Mouse (Mus musculus) midbrain, embryonic 12.5 days (tissue): Measurements from ENCODE around the gene Sema4g. TPM values are rescaled to one million over a fixed set of nuclear protein-coding genes. Genes with fewer than 3 reads are reported as not detected.

Source experiments
- ATAC-seq: fragments of 200-750 bp; cut with Nextera tagmentation; 2 replicates; pipeline ENCODE4 v1.8.0; 2017; ENCODE audit warnings: low read depth, moderate TSS enrichment, moderate library complexity; ENCODE audit not compliant: low FRiP score
- H3K27ac ChIP-seq: fragments of 300-500 bp; sonication (generic); replicated peaks from 2 replicates; pipeline ENCODE4 v1.5.1; 2016; ENCODE audit warnings: mild to moderate bottlenecking
- H3K27me3 ChIP-seq: fragments of 300-500 bp; sonication (generic); 2 replicates; pipeline ENCODE4 v1.6.1; 2016; ENCODE audit warnings: mild to moderate bottlenecking
- H3K36me3 ChIP-seq: fragments of 300-500 bp; sonication (generic); 2 replicates; pipeline ENCODE4 v1.6.1; 2016
- H3K4me1 ChIP-seq: fragments of 300-500 bp; sonication (generic); 2 replicates; pipeline ENCODE4 v1.6.1; 2016
- H3K4me2 ChIP-seq: fragments of 300-500 bp; sonication (generic); replicated peaks from 2 replicates; pipeline ENCODE4 v1.6.1; 2016; ENCODE audit warnings: mild to moderate bottlenecking, moderate library complexity
- H3K4me3 ChIP-seq: fragments of 300-500 bp; sonication (generic); 2 replicates; pipeline ENCODE4 v1.5.1; 2016; ENCODE audit warnings: mild to moderate bottlenecking
- H3K9ac ChIP-seq: fragments of 300-500 bp; sonication (generic); replicated peaks from 2 replicates; pipeline ENCODE4 v1.6.1; 2016; ENCODE audit warnings: mild to moderate bottlenecking, moderate library complexity
- H3K9me3 ChIP-seq: fragments of 300-500 bp; sonication (generic); 2 replicates; pipeline ENCODE4 v1.6.1; 2016; ENCODE audit warnings: mild to moderate bottlenecking
- WGBS: fragments of 180-500 bp; shearing (Covaris S2); methylation state at CpG from one replicate; pipeline ENCODE4 v1.1.7; 2016; 5-methylcytosine and 5-hydroxymethylcytosine counted together
- polyA plus RNA-seq: library from polyadenylated mRNA; unstranded; fragments of >200 nt; fragmentation: Nextera tagmentation; extraction: Ambion mirVana; gene quantifications from 2 replicates; pipeline ENCODE4 v1.2.1, GENCODE M21; 2016

The Sema4g gene
- 8.8 TPM in 2 replicates for polyA plus RNA-seq

DNA sequence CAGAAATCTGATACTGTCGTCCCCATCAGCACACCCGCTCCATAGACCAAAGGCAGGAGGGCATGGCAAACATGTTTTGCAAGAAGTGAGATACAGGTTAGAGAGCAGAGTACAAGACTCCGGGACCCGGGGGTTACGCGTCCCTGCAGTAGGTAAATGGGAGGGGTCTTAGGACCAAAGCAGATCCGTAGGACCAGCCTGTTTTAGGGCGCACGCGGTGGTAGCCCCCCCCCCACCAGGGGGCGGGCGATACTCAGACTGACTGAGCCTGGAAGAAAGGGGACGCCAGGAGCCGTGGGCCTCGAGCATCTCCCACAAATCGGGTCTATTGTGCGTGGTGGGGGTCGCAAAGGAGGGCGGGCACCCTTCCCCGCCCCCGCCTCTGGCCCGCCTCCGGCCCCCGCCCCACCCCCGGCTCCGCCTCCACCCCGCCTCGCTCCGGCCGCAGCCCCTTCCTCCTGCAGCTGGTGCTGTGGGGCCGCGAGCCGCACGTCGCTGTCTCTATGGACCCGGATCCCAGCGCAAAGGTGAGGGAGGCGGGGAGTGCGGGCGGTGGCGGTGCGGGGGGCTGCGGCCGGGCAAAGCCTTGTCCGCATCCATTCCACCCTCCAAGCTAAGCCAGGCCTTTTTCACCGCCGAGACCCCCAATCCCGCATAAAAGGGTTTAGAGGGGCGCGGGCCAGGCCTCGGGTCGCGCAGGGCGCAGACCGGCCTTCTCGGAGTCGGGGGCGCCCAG, at the start of gene Sema4g:
Sema4g (plus strand) TSS at position 271 of the 736 bp plus-strand sequence.
- ATAC-seq, result peak; percentile 85
- H3K4me1 ChIP-seq, result peaks cover 31% of the 10 kb centered on the region
- peak within 1 kb of the TSS; percentile 81 for H3K9ac ChIP-seq
- H3K4me2 ChIP-seq, result peak within 1 kb of the TSS; percentile 83
- H3K27ac ChIP-seq, result peak within 1 kb of the TSS; percentile 66
- peaks cover 23% of the 10 kb centered on the region; the same call in 1 of the 2 replicates for H3K27me3 ChIP-seq
- WGBS, result under 1% methylated on average over 52 of the region's 58 CpGs
- H3K36me3 ChIP-seq, result peaks cover 12% of the 10 kb centered on the region
- no peaks in the 10 kb centered on the region for H3K9me3 ChIP-seq
- H3K4me3 ChIP-seq, result peak within 1 kb of the TSS; percentile 70

DNA sequence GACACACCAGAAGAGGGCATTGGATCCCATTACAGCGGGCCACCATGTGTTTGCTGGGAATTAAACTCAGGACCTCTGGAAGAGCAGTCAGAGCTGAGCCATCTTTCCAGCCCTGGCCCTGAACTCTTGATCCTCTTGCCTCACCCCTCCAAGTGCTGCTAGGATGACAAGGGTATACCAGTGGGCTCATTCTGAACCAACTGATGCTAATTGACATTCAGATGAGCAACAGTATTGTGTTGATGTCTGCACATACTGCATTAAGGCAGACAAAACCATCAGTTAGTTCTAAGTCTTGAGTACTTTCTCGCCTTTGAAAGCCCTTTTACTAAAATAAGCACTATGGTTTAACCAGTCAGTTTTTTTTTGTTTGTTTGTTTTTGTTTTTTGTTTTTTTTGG, 29.3 kb upstream of the Sema4g start:
- ATAC-seq, result no peak
- Histone ChIP-seq H3K4me1 (no peaks in the 10 kb centered on the region), H3K27ac (no peak overlapping the region), H3K4me2 (no peak overlapping the region), H3K4me3 (no peak overlapping the region), H3K36me3 (peaks cover 74% of the 10 kb centered on the region), H3K27me3 (no peaks in the 10 kb centered on the region), H3K9me3 (no peaks in the 10 kb centered on the region), H3K9ac (no peak overlapping the region)
- WGBS, result 97% methylated on average over 2 of the region's 2 CpGs

DNA sequence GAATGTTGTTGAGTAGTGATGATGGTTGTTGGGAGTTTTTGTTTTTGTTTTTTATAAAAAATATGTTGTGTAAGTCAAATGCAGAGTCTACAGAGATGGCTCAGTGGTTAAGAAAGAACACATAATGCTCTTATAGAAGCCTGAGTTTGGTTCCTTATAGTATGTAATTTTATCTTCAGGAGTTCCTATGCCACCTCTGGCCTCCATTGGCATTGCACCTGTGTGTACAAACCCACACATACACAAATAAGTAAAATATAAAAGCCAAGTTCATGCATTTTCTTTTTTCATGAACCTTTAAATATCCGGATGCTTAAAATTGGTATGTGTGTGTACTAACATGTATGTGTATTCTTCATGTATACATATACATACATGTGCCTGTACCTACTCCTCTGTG, 22.9 kb upstream of the Sema4g start:
- Histone ChIP-seq H3K9ac (no peak overlapping the region), H3K27me3 (no peaks in the 10 kb centered on the region), H3K4me1 (no peaks in the 10 kb centered on the region), H3K4me3 (no peak overlapping the region), H3K27ac (no peak overlapping the region), H3K9me3 (no peaks in the 10 kb centered on the region), H3K4me2 (no peak overlapping the region), H3K36me3 (peaks cover 76% of the 10 kb centered on the region)
- WGBS, result 91% methylated on average over 1 of the region's 1 CpGs
- no peak for ATAC-seq

DNA sequence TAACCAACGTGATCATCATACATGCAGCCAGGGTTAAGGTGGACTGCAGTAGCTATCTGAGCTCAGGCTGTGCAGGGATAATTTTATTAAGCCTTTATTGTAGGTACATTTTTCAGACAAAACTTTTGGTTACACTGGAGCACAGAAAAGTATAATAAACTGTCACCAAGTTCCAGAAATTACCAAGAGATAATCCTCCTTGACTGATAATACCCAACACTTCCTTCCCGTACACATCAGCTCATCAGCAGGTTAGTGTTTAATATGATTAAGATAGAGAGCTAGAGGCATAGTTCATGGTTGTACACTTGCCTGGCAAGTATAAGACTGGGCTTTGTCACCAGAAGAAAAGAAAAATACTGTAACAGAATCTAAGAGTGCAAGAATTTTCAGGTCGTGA, 20.6 kb upstream of the Sema4g start:
- Histone ChIP-seq H3K27me3 (no peaks in the 10 kb centered on the region), H3K4me2 (no peak overlapping the region), H3K4me3 (no peak overlapping the region), H3K27ac (no peak overlapping the region), H3K9ac (no peak overlapping the region), H3K4me1 (no peaks in the 10 kb centered on the region), H3K9me3 (no peaks in the 10 kb centered on the region), H3K36me3 (peaks cover 79% of the 10 kb centered on the region)
- ATAC-seq, result no peak
- 95% methylated on average over 3 of the region's 3 CpGs for WGBS

DNA sequence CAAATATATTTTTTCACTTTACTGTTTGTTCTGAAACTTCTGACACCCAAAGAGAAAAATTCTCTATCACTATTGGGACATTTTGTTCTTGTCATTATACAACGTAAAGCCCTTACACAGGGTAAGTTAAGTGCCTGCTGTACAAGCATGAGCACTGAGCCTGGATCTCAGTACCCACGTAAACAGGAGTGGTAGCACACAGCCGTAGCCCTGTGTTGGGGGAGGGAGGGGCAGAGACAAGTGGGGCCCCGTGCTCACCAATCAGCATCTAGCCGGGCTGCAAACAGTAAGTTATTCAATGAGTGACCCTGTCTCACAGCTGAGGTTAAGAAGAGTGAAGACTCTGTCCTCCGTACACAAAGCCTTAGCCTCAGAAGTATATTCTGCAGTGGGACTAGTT, 12.3 kb upstream of the Sema4g start:
- H3K9ac ChIP-seq, result no peak overlapping the region
- no peak for ATAC-seq
- no peak overlapping the region for H3K4me2 ChIP-seq
- H3K4me3 ChIP-seq, result no peak overlapping the region
- no peaks in the 10 kb centered on the region for H3K9me3 ChIP-seq
- H3K27me3 ChIP-seq, result no peaks in the 10 kb centered on the region
- H3K36me3 ChIP-seq, result peaks cover 91% of the 10 kb centered on the region
- no peaks in the 10 kb centered on the region for H3K4me1 ChIP-seq
- H3K27ac ChIP-seq, result no peak overlapping the region
- 86% methylated on average over 6 of the region's 6 CpGs for WGBS

DNA sequence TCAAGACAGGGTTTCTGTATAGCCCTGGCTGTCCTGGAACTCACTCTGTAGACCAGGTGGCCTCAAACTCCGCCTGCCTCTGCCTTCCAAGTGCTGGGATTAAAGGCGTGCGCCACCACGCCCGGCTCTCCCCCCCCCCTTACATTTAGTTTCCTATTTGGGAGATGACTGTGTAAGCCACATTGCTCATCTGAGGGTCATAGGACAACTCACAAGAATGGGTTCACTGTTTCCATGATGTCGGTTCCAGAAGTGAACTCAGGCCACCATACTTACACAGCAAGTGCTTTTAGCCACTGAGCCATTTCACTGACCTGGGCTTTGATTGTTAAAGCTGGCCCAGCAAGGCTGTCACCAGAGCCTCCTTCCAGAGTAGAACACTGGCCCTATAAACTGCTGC, 11.8 kb upstream of the Sema4g start:
- WGBS, result 93% methylated on average over 6 of the region's 6 CpGs
- ATAC-seq, result no peak
- Histone ChIP-seq H3K4me3 (no peak overlapping the region), H3K27ac (no peak overlapping the region), H3K36me3 (peaks cover 94% of the 10 kb centered on the region), H3K4me1 (no peaks in the 10 kb centered on the region), H3K9me3 (no peaks in the 10 kb centered on the region), H3K9ac (no peak overlapping the region), H3K27me3 (no peaks in the 10 kb centered on the region), H3K4me2 (no peak overlapping the region)

DNA sequence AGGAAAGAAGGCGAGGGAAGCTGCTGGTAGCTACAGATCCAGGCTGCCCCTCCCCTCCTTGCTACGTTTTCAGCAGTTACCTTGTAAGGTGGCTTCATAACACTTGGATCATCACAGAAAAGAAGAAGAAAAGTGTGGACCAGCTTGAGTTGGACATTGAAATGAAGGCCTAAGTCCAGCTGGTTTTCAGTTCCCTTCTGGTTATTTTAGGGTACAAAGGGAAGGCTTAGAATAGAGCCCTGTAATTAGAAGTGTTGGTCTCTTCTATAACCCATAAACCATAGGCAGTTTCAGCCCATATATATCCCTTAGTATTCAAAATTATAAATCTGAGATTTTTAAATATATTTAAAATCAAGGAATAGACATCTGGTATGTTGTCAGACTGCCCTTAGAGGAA, 8.1 kb upstream of the Sema4g start:
- Histone ChIP-seq H3K9me3 (no peaks in the 10 kb centered on the region), H3K9ac (no peak overlapping the region), H3K36me3 (peaks cover 63% of the 10 kb centered on the region), H3K4me1 (no peaks in the 10 kb centered on the region), H3K4me3 (no peak overlapping the region), H3K27me3 (0 out of 2 replicates have a peak, but pooled peaks cover 2% of the 10 kb centered on the region), H3K27ac (no peak overlapping the region), H3K4me2 (no peak overlapping the region)
- WGBS, result 90% methylated on average over 2 of the region's 2 CpGs
- ATAC-seq, result no peak

DNA sequence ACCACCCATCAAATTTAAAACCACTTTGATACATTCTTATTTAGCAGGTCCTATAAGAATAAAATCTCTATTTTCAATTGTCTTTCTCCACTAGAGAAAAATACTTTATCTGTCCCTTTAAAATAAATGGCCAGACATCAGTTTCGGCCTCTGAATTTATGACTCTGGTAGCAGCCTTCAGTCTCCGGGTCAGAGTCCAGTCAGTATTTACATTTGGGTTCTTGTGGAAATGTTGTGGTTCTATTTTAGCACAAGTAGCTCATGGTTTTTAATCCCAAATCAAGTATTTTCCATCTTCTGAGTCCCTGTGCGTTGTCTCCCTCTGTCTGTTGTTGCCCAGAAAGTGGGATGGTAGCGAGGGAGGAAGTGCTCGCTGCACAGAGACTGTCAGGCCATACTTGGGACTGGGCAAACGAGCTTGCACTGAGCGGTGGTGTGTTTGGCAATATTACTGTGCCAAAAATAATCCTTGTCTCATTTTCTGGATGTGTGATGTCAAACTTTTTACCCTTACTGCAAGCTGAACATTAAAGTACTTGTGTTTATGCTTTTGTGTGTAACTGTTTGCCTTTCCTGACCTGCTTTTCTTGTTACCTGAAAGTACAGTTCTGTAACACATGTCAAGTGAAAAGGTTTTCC, 6.3 kb upstream of the Sema4g start:
- Histone ChIP-seq H3K36me3 (peaks cover 45% of the 10 kb centered on the region), H3K4me3 (no peak overlapping the region)
- no peak for ATAC-seq

DNA sequence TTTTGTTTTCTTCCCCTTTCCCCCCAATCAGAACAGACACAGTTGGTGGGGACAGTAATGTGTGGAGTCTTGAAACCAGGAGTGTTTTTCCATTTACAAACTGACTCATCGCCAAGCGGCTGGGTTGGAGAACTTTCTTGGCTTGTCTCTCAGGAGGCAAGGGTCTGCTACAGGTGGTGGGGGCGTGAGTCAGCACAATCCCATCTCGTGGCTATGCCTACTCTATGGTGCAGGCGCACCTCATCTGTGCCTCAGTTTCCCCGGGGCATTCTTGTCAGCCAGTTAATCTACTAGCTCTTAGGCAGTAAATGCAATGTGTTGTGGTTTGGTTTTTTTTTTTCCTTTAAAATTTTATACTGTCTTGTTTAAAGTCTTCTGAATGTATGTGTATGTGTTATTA, 5.5 kb upstream of the Sema4g start:
- 93% methylated on average over 6 of the region's 6 CpGs for WGBS
- no peak overlapping the region for H3K4me3 ChIP-seq
- H3K4me1 ChIP-seq, result peaks cover 3% of the 10 kb centered on the region; the same call in 1 of the 2 replicates
- H3K36me3 ChIP-seq, result peaks cover 37% of the 10 kb centered on the region
- H3K27ac ChIP-seq, result no peak overlapping the region
- no peak overlapping the region for H3K4me2 ChIP-seq
- no peaks in the 10 kb centered on the region for H3K9me3 ChIP-seq
- peaks cover 19% of the 10 kb centered on the region; the same call in 1 of the 2 replicates for H3K27me3 ChIP-seq
- ATAC-seq, result no peak
- no peak overlapping the region for H3K9ac ChIP-seq

More for the DNA sequence above, 6.3 kb upstream of the Sema4g start:
- Histone ChIP-seq H3K27ac (no peak overlapping the region), H3K27me3 (peaks cover 16% of the 10 kb centered on the region; the same call in 1 of the 2 replicates), H3K9me3 (no peaks in the 10 kb centered on the region), H3K4me1 (no peaks in the 10 kb centered on the region), H3K9ac (no peak overlapping the region), H3K4me2 (no peak overlapping the region)
- WGBS, result 86% methylated on average over 7 of the region's 7 CpGs

DNA sequence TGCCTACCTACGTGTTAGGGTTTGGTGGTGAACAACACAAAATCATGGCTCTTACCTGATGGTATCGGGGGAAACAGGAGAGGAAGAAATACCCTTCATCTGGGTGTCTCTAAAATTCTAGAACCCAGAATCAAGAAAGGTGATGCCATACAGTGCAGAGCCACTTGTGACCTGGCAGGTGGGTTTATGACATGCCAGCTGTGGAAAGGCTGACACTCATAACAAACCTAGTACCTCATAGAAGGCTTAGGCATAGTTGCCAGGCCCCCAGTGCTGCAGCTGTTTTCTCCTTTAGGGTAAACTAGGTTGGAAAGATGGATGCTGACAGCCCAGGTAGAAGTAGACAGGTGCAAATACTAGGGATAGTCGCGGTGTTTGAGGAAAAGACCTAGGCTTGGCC, 4.5 kb upstream of the Sema4g start:
- Histone ChIP-seq H3K4me1 (peaks cover 7% of the 10 kb centered on the region; the same call in 1 of the 2 replicates), H3K9me3 (no peaks in the 10 kb centered on the region), H3K4me2 (no peak overlapping the region), H3K9ac (no peak overlapping the region), H3K36me3 (peaks cover 27% of the 10 kb centered on the region), H3K27ac (no peak overlapping the region), H3K4me3 (no peak overlapping the region), H3K27me3 (peaks cover 19% of the 10 kb centered on the region; the same call in 1 of the 2 replicates)
- 95% methylated on average over 4 of the region's 4 CpGs for WGBS
- no peak for ATAC-seq

DNA sequence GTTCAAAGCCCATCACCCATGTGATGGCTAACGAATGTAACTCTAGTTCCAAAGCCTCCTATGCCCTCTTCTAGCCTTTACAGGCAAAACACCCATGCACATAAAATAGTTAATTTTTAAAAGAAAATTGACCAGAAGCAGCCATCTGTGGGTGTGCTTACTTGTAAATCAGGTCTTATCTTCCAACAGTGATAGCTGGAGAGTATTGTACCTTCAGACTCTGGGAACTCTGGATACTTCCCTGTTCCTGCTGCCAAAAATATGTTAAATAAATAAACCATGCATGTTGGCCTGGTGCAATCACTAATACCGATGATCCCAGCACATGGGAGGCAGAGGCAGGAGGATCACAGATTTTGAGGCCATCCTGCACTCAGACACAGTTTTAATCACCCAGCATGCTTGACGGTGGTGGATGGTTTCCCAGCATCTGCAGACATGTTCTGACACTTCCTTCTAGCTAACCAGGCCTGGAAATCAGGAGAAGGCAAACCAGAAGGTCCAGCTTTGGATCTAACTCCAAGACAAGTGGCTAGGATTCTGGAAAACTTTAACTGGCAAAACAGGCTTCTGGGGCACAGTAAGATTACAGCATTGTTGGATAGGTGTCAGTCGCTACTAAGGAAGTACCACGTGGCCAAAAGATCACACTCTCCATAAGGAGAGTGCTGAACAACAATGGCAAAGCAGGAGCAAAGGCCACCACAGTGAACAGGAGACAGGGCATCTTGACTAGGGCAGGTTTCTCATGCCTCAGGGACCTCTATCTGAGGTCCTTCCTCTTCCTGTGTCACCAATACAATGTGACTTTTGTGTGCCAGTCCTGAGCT, 3.5 kb upstream of the Sema4g start:
- H3K4me3 ChIP-seq, result no peak overlapping the region
- H3K27ac ChIP-seq, result no peak overlapping the region
- peaks cover 19% of the 10 kb centered on the region; the same call in 1 of the 2 replicates for H3K27me3 ChIP-seq
- H3K9ac ChIP-seq, result no peak overlapping the region
- whole genome bisulfite sequencing, result 65% methylated on average over 5 of the region's 5 CpGs
- H3K4me2 ChIP-seq, result no peak overlapping the region
- peaks cover 16% of the 10 kb centered on the region for H3K4me1 ChIP-seq
- no peaks in the 10 kb centered on the region for H3K9me3 ChIP-seq
- ATAC-seq, result no peak
- H3K36me3 ChIP-seq, result peaks cover 20% of the 10 kb centered on the region

DNA sequence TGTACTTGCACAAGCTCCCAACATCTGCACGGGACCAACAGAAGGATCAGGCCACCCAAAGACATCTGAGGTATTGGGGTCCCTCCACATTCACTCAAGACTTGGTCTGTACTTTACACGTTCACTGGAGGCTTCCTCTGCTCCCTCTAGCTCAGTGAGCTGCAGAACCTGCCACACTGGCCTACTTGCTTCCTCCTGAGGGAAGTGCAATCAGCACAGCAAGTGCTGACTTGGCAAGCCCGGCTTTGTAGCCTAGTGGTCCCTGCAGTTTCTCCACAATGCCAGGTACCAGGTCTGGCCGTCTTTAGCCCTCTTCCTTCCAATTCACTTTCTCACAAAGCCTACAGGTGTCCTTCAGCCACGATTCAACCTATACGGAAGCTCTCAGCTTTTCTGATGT, 1.9 kb upstream of the Sema4g start:
- no peak overlapping the region for H3K4me2 ChIP-seq
- H3K9me3 ChIP-seq, result no peaks in the 10 kb centered on the region
- no peak overlapping the region for H3K4me3 ChIP-seq
- H3K9ac ChIP-seq, result no peak overlapping the region
- 0 out of 2 replicates have a peak, but pooled peaks cover 6% of the 10 kb centered on the region for H3K36me3 ChIP-seq
- 69% methylated on average over 6 of the region's 6 CpGs for WGBS
- H3K4me1 ChIP-seq, result peaks cover 31% of the 10 kb centered on the region
- H3K27me3 ChIP-seq, result peaks cover 23% of the 10 kb centered on the region; the same call in 1 of the 2 replicates
- H3K27ac ChIP-seq, result no peak overlapping the region
- no peak for ATAC-seq
